Mouse (Mus musculus) kidney, postnatal 25 days (tissue): ENCODE data around the gene Zmym6.
"Not testable (repeated sequence)": the region's sequence is repeated elsewhere in the genome, so short reads cannot be mapped to it uniquely, and the experiment has no call there.

Source experiments
- DNase-seq, 2 experiments: peaks; one replicate each; pipeline ENCODE4 v3.0.0; 2021; ENCODE audit warnings: mixed read lengths in 2 of 2

The Zmym6 gene

GRCm38 (mm10) chr4:127076875-127077548 is at the start of gene Zmym6:
Gene Zmym6 (plus strand): TSS chr4:127077383.
- DNase-seq, result peak; percentile 95 to 97

- no peak for DNase-seq
Measured at GRCm38 (mm10) chr4:127037158-127037557, 40.0 kb upstream of the Zmym6 start.

- DNase-seq, result no peak
Measured at GRCm38 (mm10) chr4:127037908-127038827, 39.0 kb upstream of the Zmym6 start.

- DNase-seq, result no peak
Measured at GRCm38 (mm10) chr4:127038828-127039349, 38.3 kb upstream of the Zmym6 start.

- DNase-seq, result no peak
Measured at GRCm38 (mm10) chr4:127039871-127040483, 37.2 kb upstream of the Zmym6 start.

GRCm38 (mm10) chr4:127043540-127043939 is 33.6 kb upstream of the Zmym6 start:
- no peak for DNase-seq

GRCm38 (mm10) chr4:127051121-127051520 is 26.1 kb upstream of the Zmym6 start:
- DNase-seq, result no peak

- no peak for DNase-seq
Measured at GRCm38 (mm10) chr4:127053071-127053470, 24.1 kb upstream of the Zmym6 start.

- DNase-seq, result no peak
Measured at GRCm38 (mm10) chr4:127054522-127055198, 22.5 kb upstream of the Zmym6 start.

- DNase-seq, result peak; percentile 92 to 93
Measured at GRCm38 (mm10) chr4:127060585-127061290, 16.4 kb upstream of the Zmym6 start, which contains the start of gene Zmym1. Gene Zmym1 (minus strand): TSS chr4:127061152.

GRCm38 (mm10) chr4:127064051-127064450 is 13.1 kb upstream of the Zmym6 start:
- DNase-seq, result no peak

- no peak for DNase-seq
Measured at GRCm38 (mm10) chr4:127074915-127075314, 2.3 kb upstream of the Zmym6 start.

- no peak for DNase-seq
Measured at GRCm38 (mm10) chr4:127080806-127081205, 3.6 kb downstream of the Zmym6 start.

GRCm38 (mm10) chr4:127083131-127083530 is 5.9 kb downstream of the Zmym6 start:
- DNase-seq, result no peak

- no peak for DNase-seq
Measured at GRCm38 (mm10) chr4:127085761-127086160, 8.6 kb downstream of the Zmym6 start.

- DNase-seq, result no peak
Measured at GRCm38 (mm10) chr4:127091188-127091587, 14.0 kb downstream of the Zmym6 start.

GRCm38 (mm10) chr4:127095090-127095489 is 17.9 kb downstream of the Zmym6 start:
- no peak for DNase-seq

- DNase-seq, result not testable (repeated sequence)
Measured at GRCm38 (mm10) chr4:127099552-127099951, 22.4 kb downstream of the Zmym6 start.

GRCm38 (mm10) chr4:127107566-127107965 is 30.4 kb downstream of the Zmym6 start:
- DNase-seq, result peak; percentile 60

- no peak for DNase-seq
Measured at GRCm38 (mm10) chr4:127110570-127110969, 33.4 kb downstream of the Zmym6 start.

GRCm38 (mm10) chr4:127123391-127123790 is 46.2 kb downstream of the Zmym6 start, which contains the start of gene Tmem35b:
Gene Tmem35b (plus strand): TSS chr4:127123691.
- no peak for DNase-seq

GRCm38 (mm10) chr4:127124331-127124730 is 47.1 kb downstream of the Zmym6 start:
- DNase-seq, result no peak
